Mouse (Mus musculus) mesoderm, embryonic 11.5 days (tissue): Measurements from ENCODE around the gene Nr1d1.

Experiments used
- DNase-seq: peaks from one replicate; pipeline ENCODE4 v3.0.0-alpha.2; 2012; ENCODE audit warnings: low read depth, low spot score

Gene Nr1d1

GRCm38 (mm10) chr11:98774582-98775347 is at the start of gene Nr1d1:
TSS of gene Nr1d1 (minus strand) at chr11:98775333.
- DNase-seq, result no peak

DNA sequence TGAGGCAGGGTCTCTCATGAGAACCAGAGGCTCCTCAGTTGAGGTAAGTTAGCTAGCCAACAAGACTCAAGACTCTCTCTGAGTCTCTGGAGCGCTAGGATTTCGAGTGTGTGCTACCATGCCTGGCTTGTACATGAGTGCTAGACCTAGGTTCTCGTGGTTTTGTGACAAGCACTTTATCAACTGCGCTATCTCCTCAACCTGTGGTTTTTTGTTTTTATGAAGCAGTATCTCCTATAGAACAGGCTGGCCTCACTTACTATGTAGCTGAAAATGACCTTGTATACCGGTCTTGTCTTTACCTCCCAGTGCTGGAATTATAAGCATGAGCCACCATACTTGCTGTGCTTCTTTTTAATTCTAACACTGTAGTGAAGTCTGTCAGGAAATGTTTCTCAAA is 45.8 kb upstream of the Nr1d1 start:
- no peak for DNase-seq

DNA sequence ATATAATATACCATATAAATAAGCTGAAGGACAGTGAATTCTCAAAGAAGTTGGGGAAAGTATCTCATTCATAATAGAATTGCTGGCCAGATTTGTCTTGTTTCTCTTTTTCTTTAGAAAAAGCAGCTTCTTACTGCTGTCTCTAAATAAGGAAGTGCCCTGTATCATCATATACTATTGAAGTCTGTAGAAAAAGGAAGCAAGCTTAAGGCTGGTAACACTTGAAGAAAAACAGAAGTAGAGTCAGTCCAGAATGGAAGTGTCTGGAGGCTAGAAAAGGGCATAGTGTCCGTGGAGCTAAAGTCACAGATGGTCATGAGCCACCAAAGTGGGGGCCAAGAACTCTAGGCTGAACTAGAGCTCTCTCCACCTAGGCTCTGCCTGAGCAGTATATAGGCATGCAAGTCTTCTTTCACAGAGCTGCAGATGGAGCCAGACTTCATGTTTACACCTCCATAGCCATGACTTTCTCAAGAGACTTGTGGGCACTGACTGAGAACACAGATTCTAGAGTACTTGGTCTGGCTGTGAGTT is 41.6 kb upstream of the Nr1d1 start:
- DNase-seq, result no peak

DNA sequence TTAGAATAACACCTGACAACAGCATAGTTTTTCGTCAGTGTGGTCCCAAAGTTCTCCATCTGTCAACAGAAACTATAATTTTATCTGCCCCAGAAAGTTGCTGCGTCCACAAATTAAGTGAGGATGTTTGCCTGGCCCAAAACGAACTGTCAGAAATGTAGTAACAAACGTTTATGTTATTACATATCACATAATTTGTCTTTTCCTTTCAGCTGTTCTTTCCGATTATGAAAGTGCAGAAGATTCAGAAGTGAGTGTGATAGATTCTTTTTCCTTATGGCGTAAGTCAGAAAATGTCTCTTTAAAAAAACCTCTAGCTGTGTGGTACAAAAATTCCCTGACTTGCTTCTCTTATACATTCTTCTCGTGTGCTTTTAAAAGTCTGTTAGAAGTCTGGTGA is 35.6 kb upstream of the Nr1d1 start:
- DNase-seq, result no peak

- peak; percentile 99 for DNase-seq
Observed at GRCm38 (mm10) chr11:98809457-98810290, 34.5 kb upstream of the Nr1d1 start.

DNA sequence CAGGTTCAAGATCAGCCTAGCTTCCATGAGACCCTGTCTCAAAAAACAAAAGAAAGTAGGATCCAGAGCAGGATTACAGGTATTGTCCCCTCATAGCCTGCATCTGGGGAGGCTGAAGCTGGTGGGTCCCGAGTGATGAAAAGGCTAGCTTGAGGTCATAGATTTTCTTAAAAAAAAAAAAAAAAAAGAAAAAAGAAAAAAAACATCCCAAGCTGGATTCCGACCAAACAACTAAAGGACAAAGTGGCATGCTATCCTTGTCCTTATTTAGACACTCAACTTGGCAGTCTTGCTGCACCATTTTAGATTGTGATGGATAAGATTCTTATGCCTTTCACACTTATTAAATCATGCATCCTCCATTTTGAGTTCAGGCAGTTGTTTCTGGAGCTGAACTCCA is 33.3 kb upstream of the Nr1d1 start:
- DNase-seq, result no peak

GRCm38 (mm10) chr11:98804605-98805004 is 29.5 kb upstream of the Nr1d1 start, which contains the start of gene Casc3:
TSS of gene Casc3 (plus strand) at chr11:98804905.
- no peak for DNase-seq

DNA sequence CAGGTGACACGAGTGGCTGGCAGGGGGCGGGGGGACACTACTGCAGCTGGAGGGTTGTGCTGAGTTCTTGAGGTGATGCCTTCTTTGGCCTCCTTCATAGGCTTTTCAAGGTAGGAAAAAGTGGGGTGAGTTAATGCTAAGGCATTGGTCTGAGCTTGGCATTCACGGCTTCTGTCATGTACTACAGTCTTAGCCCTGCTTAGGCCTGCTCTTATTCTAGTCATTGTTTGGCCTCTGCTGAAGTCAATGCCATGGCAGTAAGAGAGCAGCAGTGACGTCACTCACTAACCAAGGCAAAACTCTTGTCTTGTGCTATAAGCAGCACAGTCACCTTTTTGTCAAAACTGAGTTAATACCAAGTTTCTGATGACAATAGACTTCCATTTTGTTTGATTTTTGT is 22.8 kb upstream of the Nr1d1 start:
- no peak for DNase-seq

DNA sequence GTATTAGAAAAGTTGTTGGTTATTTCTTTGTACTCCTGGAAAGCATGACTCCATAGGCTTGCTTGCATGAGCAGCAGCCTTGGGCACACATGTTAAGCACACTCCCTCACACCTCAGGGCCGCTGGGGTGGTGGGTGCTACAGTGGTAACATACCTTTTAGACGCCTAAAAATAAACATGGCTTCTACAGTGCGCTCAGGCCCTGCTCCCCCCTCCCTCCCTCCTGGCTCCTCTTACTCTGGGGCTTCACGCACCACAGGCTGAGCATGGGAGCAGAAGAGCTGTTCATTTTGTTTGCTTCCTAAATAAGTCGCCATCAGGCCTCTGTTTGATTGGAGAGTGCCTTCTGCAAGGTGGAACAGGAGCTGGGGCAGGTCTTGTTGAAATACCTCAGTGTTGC is 22.2 kb upstream of the Nr1d1 start:
- DNase-seq, result no peak

DNA sequence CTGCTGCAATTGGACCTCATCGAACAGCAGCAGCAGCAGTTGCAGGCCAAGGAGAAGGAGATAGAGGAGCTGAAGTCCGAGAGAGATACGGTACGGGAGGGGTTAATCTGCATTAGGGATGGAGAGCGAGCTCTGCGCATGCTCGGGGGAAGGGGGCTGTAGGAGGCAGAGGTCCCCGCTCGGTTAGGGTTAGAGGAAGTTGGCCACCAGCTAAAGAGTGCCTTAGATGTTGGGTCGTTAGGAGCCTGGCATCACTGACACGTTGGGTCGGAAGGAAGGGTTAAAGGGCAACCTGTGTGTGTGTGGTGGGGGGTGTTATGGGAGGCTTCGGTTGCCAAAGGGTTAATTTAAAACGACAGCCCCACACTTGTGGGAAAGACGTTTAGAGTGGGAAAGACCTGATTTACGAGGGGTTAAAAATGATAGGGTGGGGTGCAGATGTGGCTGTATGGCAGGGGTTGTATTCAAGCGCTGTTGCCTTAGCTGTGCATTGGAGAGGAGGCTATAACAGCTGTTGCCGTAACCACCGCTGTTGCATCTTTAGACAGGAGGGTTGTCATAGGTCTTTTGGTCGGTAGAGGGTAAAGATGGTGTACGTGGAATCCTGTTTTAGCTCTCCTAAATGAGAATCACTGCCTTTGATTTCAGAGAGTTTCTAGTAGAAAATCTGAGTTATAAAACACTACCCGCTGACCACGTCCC is 21.5 kb upstream of the Nr1d1 start:
- DNase-seq, result peak; percentile 86

DNA sequence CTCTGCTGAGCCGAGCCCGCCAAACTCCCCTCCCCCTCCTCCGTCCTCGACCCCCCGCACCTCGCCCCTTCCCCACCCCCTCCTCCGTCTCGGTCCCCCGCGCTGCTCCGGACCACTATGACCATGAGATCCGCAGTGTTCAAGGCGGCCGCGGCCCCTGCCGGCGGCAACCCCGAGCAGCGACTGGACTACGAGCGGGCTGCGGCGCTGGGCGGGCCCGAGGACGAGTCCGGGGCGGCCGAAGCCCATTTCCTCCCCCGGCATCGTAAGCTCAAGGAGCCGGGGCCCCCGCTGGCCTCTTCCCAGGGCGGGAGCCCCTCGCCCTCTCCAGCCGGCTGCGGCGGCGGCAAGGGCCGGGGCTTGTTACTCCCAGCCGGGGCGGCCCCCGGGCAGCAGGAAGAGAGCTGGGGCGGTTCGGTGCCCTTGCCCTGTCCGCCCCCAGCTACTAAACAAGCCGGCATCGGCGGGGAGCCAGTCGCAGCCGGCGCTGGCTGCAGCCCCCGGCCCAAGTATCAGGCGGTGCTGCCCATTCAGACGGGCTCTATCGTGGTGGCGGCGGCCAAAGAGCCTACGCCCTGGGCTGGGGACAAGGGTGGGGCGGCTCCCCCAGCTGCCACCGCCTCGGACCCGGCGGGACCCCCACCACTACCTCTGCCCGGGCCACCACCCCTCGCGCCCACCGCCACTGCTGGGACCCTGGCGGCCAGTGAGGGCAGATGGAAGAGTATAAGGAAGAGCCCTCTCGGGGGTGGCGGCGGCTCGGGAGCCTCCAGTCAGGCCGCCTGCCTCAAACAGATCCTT is 20.8 kb upstream of the Nr1d1 start:
- DNase-seq, result peak; percentile 64

DNA sequence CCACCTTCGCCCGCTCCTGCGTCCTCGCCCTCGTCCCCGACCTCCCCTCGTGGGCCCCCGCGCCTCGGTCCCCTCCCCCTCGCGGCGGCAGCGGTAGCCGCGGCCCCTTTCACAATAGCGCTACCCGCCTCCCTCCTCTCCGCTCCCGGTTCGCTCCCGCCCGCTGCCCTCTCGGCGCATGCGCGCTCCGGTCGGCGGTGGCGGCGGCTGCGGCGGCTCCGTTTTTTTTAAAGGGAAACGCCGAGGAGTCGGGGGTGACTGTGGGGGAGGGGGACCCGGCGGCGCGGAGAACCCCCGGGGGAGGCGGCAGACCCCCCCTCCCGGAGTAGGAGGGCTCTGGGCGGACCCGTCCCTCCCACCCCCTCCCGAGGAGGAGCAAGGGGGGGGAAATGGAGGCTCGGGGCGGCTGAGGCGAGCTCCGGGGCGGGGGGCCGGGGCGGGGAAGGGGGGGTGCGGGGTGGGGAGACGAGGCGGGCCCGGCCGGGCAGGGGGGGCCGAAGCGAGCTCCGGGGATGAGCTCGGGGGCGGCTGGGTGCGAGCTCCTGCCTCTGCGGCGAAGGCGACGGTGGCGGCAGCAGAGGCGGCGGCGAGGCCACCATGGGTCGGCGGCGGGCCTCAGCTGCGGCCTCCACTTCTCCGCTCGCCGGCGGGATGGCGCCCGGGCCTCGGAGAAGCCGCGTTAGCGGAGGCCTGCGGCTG is 20.0 kb upstream of the Nr1d1 start, which contains the start of gene Msl1:
Gene Msl1, plus strand, starts transcription at position 502 of the 699 bp plus-strand sequence.
- DNase-seq, result peak; percentile 89

DNA sequence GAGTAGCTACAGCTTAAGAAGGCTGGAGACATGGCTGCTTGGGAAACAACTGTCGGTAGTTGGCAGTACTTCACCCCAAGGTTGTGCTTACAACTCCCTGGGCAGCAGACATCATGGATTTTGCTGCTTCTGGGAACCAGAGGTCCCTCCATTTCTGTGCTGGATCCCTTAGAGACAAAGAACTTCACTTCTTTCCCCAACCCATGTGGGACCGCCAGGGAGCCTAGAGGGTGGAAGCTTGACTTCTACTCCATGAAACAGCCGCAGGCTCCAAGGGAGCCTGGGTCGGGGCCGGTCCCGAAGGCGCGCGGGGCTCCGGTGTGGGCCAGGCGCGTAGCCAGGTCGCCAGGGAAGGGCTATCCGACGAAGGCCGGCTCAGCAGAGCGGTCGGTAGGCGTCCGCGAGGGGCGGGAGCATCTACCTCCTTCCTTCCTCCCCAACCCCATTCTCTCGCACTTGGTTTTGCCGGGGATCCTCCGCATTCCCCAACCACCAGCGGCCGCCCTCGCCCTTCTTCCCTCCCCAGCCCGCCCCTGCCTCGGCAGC is 19.4 kb upstream of the Nr1d1 start:
- peak; percentile 69 for DNase-seq

GRCm38 (mm10) chr11:98792081-98792480 is 16.9 kb upstream of the Nr1d1 start:
- no peak for DNase-seq

- DNase-seq, result no peak
Observed at GRCm38 (mm10) chr11:98791448-98791847, 16.3 kb upstream of the Nr1d1 start.

GRCm38 (mm10) chr11:98790631-98791205 is 15.6 kb upstream of the Nr1d1 start:
- DNase-seq, result no peak

DNA sequence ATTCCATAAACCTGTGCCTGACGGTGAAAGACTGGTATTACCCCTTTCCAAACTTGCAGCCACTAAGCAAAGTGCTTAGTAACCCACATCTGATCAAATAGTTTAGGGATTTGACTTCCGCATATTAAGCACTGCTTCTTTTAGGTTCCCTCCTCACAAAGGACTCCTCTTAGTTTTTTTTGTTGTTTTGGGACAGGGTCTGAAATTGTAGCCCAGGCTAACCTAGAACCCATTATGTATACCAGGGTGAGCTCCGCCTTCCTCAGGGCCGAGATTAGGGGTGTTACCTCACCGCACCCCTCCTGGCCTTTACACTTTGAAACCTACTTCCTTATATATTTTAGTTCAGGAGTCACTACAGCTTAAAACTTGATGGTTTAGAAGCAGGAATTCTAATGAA is 14.7 kb upstream of the Nr1d1 start:
- no peak for DNase-seq

DNA sequence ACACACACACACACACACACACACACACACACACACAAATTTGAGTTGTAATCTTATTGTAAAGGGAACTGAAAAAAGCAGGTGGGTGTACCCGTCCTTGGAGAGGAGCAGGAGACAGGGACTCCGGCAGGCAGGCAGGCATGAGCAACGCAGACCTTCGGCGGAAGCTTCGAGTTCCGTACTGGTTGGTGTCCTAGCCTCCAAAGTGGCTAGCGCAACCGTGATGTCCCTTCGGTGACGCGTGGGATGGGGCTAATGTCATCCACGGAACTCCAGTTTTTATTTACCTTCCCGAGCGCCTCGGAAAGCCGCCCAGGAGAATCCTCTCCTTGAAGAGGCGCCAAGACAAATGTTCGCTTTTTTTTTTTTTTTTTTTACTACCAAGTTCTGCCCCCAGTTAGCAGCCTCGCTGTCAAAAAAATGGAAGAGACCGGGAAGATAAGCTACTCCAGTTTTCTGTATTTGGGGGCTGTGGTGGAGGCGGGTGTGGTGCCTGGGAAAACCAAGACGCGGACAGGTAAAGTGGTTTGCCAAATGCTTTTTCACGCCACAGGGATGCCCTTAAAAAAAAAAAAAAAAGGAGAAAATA is 14.2 kb upstream of the Nr1d1 start:
- DNase-seq, result no peak

- DNase-seq, result peak; percentile 91
Observed at GRCm38 (mm10) chr11:98788550-98789218, 13.6 kb upstream of the Nr1d1 start.
